Mouse (Mus musculus) midbrain, embryonic 12.5 days (tissue): Measurements from ENCODE around the gene Olfr202. TPM values are rescaled to one million over a fixed set of nuclear protein-coding genes. Genes with fewer than 3 reads are reported as not detected.
"Not testable (repeated sequence)": the region's sequence is repeated elsewhere in the genome, so short reads cannot be mapped to it uniquely, and the experiment has no call there.

ENCODE experiments used
- ATAC-seq: fragments of 200-750 bp; cut with Nextera tagmentation; 2 replicates; pipeline ENCODE4 v1.8.0; 2017; ENCODE audit warnings: low read depth, moderate TSS enrichment, moderate library complexity; ENCODE audit not compliant: low FRiP score
- H3K27ac ChIP-seq: fragments of 300-500 bp; sonication (generic); replicated peaks from 2 replicates; pipeline ENCODE4 v1.5.1; 2016; ENCODE audit warnings: mild to moderate bottlenecking
- H3K27me3 ChIP-seq: fragments of 300-500 bp; sonication (generic); 2 replicates; pipeline ENCODE4 v1.6.1; 2016; ENCODE audit warnings: mild to moderate bottlenecking
- H3K36me3 ChIP-seq: fragments of 300-500 bp; sonication (generic); 2 replicates; pipeline ENCODE4 v1.6.1; 2016
- H3K4me1 ChIP-seq: fragments of 300-500 bp; sonication (generic); 2 replicates; pipeline ENCODE4 v1.6.1; 2016
- H3K4me2 ChIP-seq: fragments of 300-500 bp; sonication (generic); replicated peaks from 2 replicates; pipeline ENCODE4 v1.6.1; 2016; ENCODE audit warnings: mild to moderate bottlenecking, moderate library complexity
- H3K4me3 ChIP-seq: fragments of 300-500 bp; sonication (generic); 2 replicates; pipeline ENCODE4 v1.5.1; 2016; ENCODE audit warnings: mild to moderate bottlenecking
- H3K9ac ChIP-seq: fragments of 300-500 bp; sonication (generic); replicated peaks from 2 replicates; pipeline ENCODE4 v1.6.1; 2016; ENCODE audit warnings: mild to moderate bottlenecking, moderate library complexity
- H3K9me3 ChIP-seq: fragments of 300-500 bp; sonication (generic); 2 replicates; pipeline ENCODE4 v1.6.1; 2016; ENCODE audit warnings: mild to moderate bottlenecking
- WGBS: fragments of 180-500 bp; shearing (Covaris S2); methylation state at CpG from one replicate; pipeline ENCODE4 v1.1.7; 2016; 5-methylcytosine and 5-hydroxymethylcytosine counted together
- polyA plus RNA-seq: library from polyadenylated mRNA; unstranded; fragments of >200 nt; fragmentation: Nextera tagmentation; extraction: Ambion mirVana; gene quantifications from 2 replicates; pipeline ENCODE4 v1.2.1, GENCODE M21; 2016

Olfr202 gene
- not detected in 2 replicates for polyA plus RNA-seq

DNA sequence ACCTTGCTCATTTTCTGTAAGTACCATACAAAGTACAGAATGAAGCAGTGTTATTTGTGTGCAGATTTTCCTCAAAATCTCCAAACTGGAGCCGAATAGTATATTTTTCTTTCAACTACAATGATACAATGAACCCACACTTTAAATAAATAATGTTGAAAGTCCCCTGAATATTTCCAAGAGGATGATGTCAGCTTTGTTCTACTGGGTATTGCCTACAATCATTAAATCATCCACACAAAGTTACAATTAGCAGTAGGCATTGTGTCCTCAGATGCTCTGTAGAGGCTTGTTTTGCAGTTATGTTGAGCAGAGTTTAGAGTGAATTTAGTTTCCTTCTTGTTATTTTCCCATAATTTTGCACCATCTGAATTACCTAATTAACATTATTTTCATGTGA is at the start of gene Olfr202:
Olfr202 (minus strand) TSS at position 101 of the 400 bp plus-strand sequence.
- Histone ChIP-seq H3K9ac (no peak within 1 kb of the TSS), H3K36me3 (no peaks in the 10 kb centered on the region), H3K9me3 (no peaks in the 10 kb centered on the region), H3K27ac (no peak within 1 kb of the TSS), H3K4me1 (no peaks in the 10 kb centered on the region), H3K4me3 (no peak within 1 kb of the TSS), H3K4me2 (no peak within 1 kb of the TSS), H3K27me3 (no peaks in the 10 kb centered on the region)
- no peak for ATAC-seq
- WGBS, result 78% methylated on average over 1 of the region's 1 CpGs

GRCm38 (mm10) chr16:59331038-59331437 is 44.4 kb upstream of the Olfr202 start, which contains the start of gene Olfr205:
Olfr205 (minus strand) TSS chr16:59331138.
- H3K9me3 ChIP-seq, result no peaks in the 10 kb centered on the region
- no peak within 1 kb of the TSS for H3K9ac ChIP-seq
- ATAC-seq, result no peak
- no peak within 1 kb of the TSS for H3K4me3 ChIP-seq
- no peaks in the 10 kb centered on the region for H3K36me3 ChIP-seq
- no peak within 1 kb of the TSS for H3K4me2 ChIP-seq
- no peaks in the 10 kb centered on the region for H3K4me1 ChIP-seq
- no peak within 1 kb of the TSS for H3K27ac ChIP-seq
- no peaks in the 10 kb centered on the region for H3K27me3 ChIP-seq

DNA sequence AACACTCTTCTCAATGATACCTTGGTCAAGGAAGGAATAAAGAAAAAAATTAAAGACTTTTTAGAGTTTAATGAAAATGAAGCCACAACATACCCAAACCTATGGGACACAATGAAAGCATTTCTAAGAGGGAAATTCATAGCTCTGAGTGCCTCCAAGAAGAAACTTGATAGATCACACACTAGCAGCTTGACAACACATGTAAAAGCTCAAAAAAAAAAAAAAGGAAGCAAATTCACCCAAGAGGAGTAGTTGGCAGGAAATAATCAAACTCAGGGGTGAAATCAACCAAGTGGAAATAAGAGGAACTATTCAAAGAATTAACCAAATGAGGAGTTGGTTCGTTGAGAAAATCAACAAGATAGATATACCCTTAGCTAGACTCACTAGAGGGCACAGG is 36.7 kb upstream of the Olfr202 start:
- not testable (repeated sequence) for H3K4me3 ChIP-seq, H3K9ac ChIP-seq, H3K4me2 ChIP-seq, H3K4me1 ChIP-seq, H3K27ac ChIP-seq, ATAC-seq, H3K27me3 ChIP-seq, H3K9me3 ChIP-seq, H3K36me3 ChIP-seq
- WGBS, result 61% methylated on average over 1 of the region's 1 CpGs

DNA sequence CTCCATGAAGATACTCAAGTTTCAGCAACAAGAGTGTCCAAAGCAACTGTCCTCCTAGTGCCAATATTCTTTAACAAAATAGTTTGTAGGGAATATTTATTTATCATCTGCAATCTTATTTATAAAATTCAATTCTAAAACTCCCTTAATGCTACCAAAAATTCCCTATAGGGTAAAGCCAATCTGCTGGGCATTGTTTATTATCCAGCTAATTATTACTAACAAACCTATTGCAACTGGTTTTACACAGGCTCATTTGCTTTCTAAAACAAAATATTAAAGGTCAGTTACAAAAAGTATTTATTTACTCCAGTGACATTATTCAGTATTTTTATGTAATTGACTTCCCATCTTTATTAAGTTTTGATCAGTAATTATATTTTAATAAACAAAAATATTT is 31.6 kb upstream of the Olfr202 start, which contains the start of gene Olfr204:
Olfr204 (minus strand) TSS at position 101 of the 400 bp plus-strand sequence.
- Histone ChIP-seq H3K9me3 (no peaks in the 10 kb centered on the region), H3K4me3 (no peak within 1 kb of the TSS), H3K9ac (no peak within 1 kb of the TSS), H3K27me3 (no peaks in the 10 kb centered on the region), H3K4me1 (no peaks in the 10 kb centered on the region), H3K36me3 (no peaks in the 10 kb centered on the region), H3K4me2 (no peak within 1 kb of the TSS), H3K27ac (no peak within 1 kb of the TSS)
- ATAC-seq, result no peak

GRCm38 (mm10) chr16:59298581-59298980 is 12.0 kb upstream of the Olfr202 start, which contains the start of gene Olfr203:
Olfr203 (plus strand) TSS chr16:59298881.
- Histone ChIP-seq H3K4me3 (no peak within 1 kb of the TSS), H3K36me3 (no peaks in the 10 kb centered on the region), H3K4me1 (no peaks in the 10 kb centered on the region), H3K4me2 (no peak within 1 kb of the TSS), H3K27me3 (no peaks in the 10 kb centered on the region), H3K9me3 (no peaks in the 10 kb centered on the region), H3K27ac (no peak within 1 kb of the TSS), H3K9ac (no peak within 1 kb of the TSS)
- no peak for ATAC-seq
- WGBS, result 81% methylated on average over 2 of the region's 2 CpGs

GRCm38 (mm10) chr16:59287576-59287975 is 983 bp upstream of the Olfr202 start:
- not testable (repeated sequence) for H3K4me2 ChIP-seq, H3K4me1 ChIP-seq, H3K27ac ChIP-seq, H3K9ac ChIP-seq, H3K36me3 ChIP-seq, ATAC-seq, H3K9me3 ChIP-seq, H3K4me3 ChIP-seq, H3K27me3 ChIP-seq
- 84% methylated on average over 9 of the region's 9 CpGs for WGBS

GRCm38 (mm10) chr16:59283476-59283875 is 3.1 kb downstream of the Olfr202 start:
- Histone ChIP-seq H3K9me3 (no peaks in the 10 kb centered on the region), H3K4me3 (no peak overlapping the region), H3K27me3 (no peaks in the 10 kb centered on the region), H3K9ac (no peak overlapping the region), H3K27ac (no peak overlapping the region), H3K4me2 (no peak overlapping the region), H3K4me1 (no peaks in the 10 kb centered on the region), H3K36me3 (no peaks in the 10 kb centered on the region)
- 76% methylated on average over 1 of the region's 1 CpGs for WGBS
- no peak for ATAC-seq

DNA sequence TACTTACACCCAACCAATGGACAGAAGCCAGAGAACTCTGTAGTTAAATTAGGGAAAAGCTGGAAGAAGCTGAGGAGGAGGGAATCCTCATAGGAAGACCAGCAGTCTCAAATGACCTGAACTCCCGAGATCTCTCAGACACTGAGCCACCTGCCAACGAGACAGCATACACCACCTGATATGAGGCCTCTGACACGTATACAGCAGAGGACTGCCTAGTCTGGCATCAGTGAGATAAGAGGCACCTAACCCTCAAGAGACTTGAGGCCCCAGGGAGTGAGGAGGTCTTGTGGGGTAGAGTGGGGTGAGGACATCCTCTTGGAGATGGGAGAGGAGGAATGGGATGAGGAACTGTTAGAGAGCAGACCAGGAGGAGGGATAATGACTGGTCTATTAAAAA is 6.1 kb downstream of the Olfr202 start:
- Histone ChIP-seq H3K4me2 (no peak overlapping the region), H3K27me3 (no peaks in the 10 kb centered on the region), H3K9ac (no peak overlapping the region), H3K9me3 (no peaks in the 10 kb centered on the region), H3K36me3 (no peaks in the 10 kb centered on the region), H3K4me3 (no peak overlapping the region), H3K4me1 (no peaks in the 10 kb centered on the region), H3K27ac (no peak overlapping the region)
- no peak for ATAC-seq
- 79% methylated on average over 3 of the region's 3 CpGs for WGBS

- not testable (repeated sequence) for H3K4me1 ChIP-seq, H3K4me2 ChIP-seq, H3K4me3 ChIP-seq, H3K9ac ChIP-seq, H3K36me3 ChIP-seq, H3K9me3 ChIP-seq, H3K27ac ChIP-seq, H3K27me3 ChIP-seq, ATAC-seq
- 87% methylated on average over 4 of the region's 4 CpGs for WGBS
Observed at GRCm38 (mm10) chr16:59272532-59272931, 14.1 kb downstream of the Olfr202 start, which contains the start of gene Olfr201. Olfr201 (minus strand) TSS chr16:59272632.

DNA sequence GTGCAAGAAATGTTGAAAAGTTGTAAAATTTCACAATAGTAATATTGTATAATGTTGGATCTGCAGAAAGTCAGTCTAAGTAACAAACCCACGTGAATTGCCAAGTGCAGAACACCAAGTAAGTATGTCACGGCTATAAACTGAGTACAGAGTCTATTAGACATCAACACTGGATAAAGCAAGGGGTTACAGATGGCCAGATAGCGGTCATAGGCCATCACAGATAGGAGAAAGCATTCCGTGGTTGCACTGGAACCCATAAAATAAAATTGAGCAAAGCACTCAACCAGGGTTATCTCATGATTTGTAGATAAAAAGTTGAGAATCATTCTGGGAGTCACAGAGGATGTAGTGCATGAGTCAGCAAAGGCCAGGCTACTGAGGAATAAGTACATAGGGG is 17.5 kb downstream of the Olfr202 start:
- not testable (repeated sequence) for H3K4me1 ChIP-seq, H3K4me3 ChIP-seq, H3K4me2 ChIP-seq, ATAC-seq, H3K27ac ChIP-seq, H3K9me3 ChIP-seq, H3K9ac ChIP-seq, H3K27me3 ChIP-seq, H3K36me3 ChIP-seq
- WGBS, result 78% methylated on average over 4 of the region's 4 CpGs

GRCm38 (mm10) chr16:59249684-59250083 is 36.9 kb downstream of the Olfr202 start:
- H3K9ac ChIP-seq, result no peak overlapping the region
- H3K9me3 ChIP-seq, result no peaks in the 10 kb centered on the region
- WGBS, result 90% methylated on average over 17 of the region's 17 CpGs
- H3K4me3 ChIP-seq, result no peak overlapping the region
- H3K4me2 ChIP-seq, result no peak overlapping the region
- H3K36me3 ChIP-seq, result no peaks in the 10 kb centered on the region
- H3K27ac ChIP-seq, result no peak overlapping the region
- no peak for ATAC-seq
- H3K27me3 ChIP-seq, result no peaks in the 10 kb centered on the region
- no peaks in the 10 kb centered on the region for H3K4me1 ChIP-seq
